Mouse (Mus musculus) stomach, embryonic 15.5 days (tissue): ENCODE data around the gene Orai3. TPM values are rescaled to one million over a fixed set of nuclear protein-coding genes. Genes with fewer than 3 reads are reported as not detected.
A peak's percentile ranks its signal among the peaks of the same experiment; 100 is the strongest.

Source experiments
- ATAC-seq: fragments of 200-750 bp; cut with Nextera tagmentation; 2 replicates; pipeline ENCODE4 v1.8.0; 2017; ENCODE audit warnings: low read depth, moderate number of reproducible peaks, moderate TSS enrichment; ENCODE audit not compliant: insufficient read depth, low FRiP score
- H3K27ac ChIP-seq: fragments of 300-500 bp; sonication (generic); 2 replicates; pipeline ENCODE4 v1.5.1; 2015; ENCODE audit warnings: mild to moderate bottlenecking, inconsistent platforms
- H3K27me3 ChIP-seq: fragments of 300-500 bp; sonication (generic); replicated peaks from 2 replicates; pipeline ENCODE4 v1.6.1; 2015; ENCODE audit warnings: inconsistent platforms
- H3K36me3 ChIP-seq: fragments of 300-500 bp; sonication (generic); 2 replicates; pipeline ENCODE4 v1.6.1; 2015; ENCODE audit warnings: inconsistent platforms
- H3K4me1 ChIP-seq: fragments of 300-500 bp; sonication (generic); 2 replicates; pipeline ENCODE4 v1.6.1; 2015; ENCODE audit warnings: inconsistent platforms
- H3K4me2 ChIP-seq: fragments of 300-500 bp; sonication (generic); 2 replicates; pipeline ENCODE4 v1.6.1; 2015; ENCODE audit warnings: mild to moderate bottlenecking, inconsistent platforms
- H3K4me3 ChIP-seq: fragments of 300-500 bp; sonication (generic); replicated peaks from 2 replicates; pipeline ENCODE4 v1.5.1; 2015; ENCODE audit warnings: inconsistent platforms
- H3K9ac ChIP-seq: fragments of 300-500 bp; sonication (generic); 2 replicates; pipeline ENCODE4 v1.6.1; 2015; ENCODE audit warnings: inconsistent platforms
- H3K9me3 ChIP-seq: fragments of 300-500 bp; sonication (generic); 2 replicates; pipeline ENCODE4 v1.6.1; 2016; ENCODE audit warnings: inconsistent platforms
- WGBS: fragments of 180-500 bp; shearing (Covaris S2); methylation state at CpG from one replicate; pipeline ENCODE4 v1.1.7; 2015; 5-methylcytosine and 5-hydroxymethylcytosine counted together
- polyA plus RNA-seq: library from polyadenylated mRNA; unstranded; fragments of >200 nt; fragmentation: Nextera tagmentation; extraction: Ambion mirVana; gene quantifications from 2 replicates; pipeline ENCODE4 v1.2.1, GENCODE M21; 2015

The Orai3 gene
- polyA plus RNA-seq, 1 experiment from 2014 or later, result 29.2 TPM

DNA sequence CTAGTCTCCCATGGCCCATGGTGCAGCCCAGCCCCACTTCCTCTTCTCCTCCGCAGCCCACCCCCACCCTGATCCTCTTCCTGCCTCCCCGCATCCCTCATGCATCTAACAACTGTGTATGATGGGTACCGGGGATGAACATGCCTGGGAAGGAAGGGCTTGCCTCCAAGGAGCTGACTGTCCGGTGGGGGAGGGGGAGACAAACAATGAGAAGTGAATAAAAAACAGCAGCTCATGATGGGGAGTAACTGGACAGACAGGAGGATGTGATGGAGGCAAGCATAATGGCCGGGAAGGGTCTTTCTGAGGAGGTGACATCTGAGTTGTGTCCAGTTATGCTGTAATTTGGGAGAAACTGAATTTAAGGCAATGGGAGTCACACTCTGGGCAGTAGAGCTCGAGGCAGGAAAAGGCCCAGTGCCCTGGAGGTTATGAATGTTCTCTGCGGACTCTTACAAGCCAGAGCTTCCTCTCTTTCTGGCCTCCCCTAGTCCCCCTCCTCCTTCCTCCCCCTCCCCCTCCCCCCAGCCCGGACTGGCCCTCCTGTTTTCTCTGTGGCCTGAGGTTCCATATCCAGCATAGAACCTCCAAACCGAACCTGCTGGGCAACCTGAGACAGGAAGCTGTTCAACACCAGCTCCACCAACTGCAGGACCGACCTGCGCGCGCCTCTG, 51.4 kb downstream of the Orai3 start:
- H3K4me3 ChIP-seq, result no peak overlapping the region
- H3K9ac ChIP-seq, result no peak overlapping the region
- H3K4me1 ChIP-seq, result peaks cover 3% of the 10 kb centered on the region; the same call in 1 of the 2 replicates
- H3K27ac ChIP-seq, result no peak overlapping the region
- no peak for ATAC-seq
- no peaks in the 10 kb centered on the region for H3K27me3 ChIP-seq
- no peaks in the 10 kb centered on the region for H3K36me3 ChIP-seq
- H3K4me2 ChIP-seq, result no peak overlapping the region
- H3K9me3 ChIP-seq, result no peaks in the 10 kb centered on the region
- WGBS, result 52% methylated on average over 13 of the region's 13 CpGs

DNA sequence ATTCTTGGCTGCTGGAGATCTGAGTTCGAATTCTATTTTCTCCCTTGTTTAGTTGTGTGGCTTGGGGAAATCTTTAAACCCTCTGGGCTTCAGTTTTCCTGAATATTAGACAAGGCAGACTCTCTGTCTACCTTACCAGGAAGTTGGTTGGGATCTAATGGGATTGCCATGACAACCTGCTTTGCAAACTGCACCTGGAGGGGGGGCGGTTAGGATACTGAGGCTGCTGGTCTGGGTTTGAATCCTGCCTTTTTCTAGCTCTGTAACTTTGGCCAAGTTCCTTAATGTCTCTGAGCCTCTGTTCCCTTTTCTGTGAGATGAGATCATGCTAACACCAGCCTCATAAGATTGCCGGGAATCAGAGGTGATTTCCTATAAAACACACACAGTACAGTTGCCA, 52.9 kb downstream of the Orai3 start:
- no peaks in the 10 kb centered on the region for H3K36me3 ChIP-seq
- no peak overlapping the region for H3K4me3 ChIP-seq
- no peak for ATAC-seq
- peaks cover 3% of the 10 kb centered on the region; the same call in 1 of the 2 replicates for H3K4me1 ChIP-seq
- H3K9ac ChIP-seq, result no peak overlapping the region
- no peak overlapping the region for H3K27ac ChIP-seq
- H3K27me3 ChIP-seq, result no peaks in the 10 kb centered on the region
- H3K4me2 ChIP-seq, result no peak overlapping the region
- 79% methylated on average over 3 of the region's 3 CpGs for WGBS
- H3K9me3 ChIP-seq, result no peaks in the 10 kb centered on the region

DNA sequence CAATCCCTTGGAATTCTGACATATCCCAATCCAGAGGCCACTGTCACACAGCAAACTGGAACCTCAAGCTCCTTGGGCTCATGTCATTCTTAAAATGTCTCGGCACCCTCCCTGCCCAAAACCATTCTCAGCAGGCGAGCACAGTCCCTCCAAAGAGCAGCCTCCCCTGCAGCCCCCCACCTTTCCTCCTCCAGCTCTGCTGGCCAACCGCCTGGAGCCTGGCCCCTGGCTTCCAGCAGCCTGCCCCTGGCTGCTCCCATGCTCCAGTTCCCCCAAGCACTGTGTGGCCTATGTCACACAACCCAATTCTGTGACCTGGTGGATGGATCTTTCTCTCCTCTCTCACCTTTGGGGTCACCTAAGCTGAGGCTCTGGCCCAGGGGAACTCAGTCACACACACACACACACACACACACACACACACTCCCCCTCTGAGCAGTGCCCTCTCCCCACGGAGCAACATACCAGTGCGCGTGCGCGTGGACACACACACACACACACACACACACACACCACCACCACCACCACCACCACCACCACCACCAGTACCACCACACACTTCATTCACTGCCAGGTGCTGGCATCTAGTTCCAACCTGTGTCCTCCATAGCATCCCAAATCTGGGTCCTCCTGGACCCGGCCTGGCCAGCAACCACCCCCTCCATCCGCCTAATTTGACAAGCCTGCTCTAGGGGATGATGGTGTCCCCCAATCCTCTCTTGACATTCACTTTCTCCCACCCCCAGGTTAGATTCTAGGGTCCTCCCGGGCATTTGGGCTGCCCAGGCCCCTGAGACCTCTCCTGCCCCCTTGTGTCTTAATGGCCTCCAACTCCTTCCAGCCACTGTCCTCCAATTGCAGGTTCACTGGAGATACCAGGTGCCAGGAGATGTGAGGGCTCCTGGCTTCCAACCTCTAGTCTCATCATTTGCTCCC, 53.9 kb downstream of the Orai3 start:
- H3K4me2 ChIP-seq, result peak overlapping the region; percentile 70
- H3K4me3 ChIP-seq, result peak overlapping the region; percentile 55
- H3K36me3 ChIP-seq, result no peaks in the 10 kb centered on the region
- peaks cover 3% of the 10 kb centered on the region; the same call in 1 of the 2 replicates for H3K4me1 ChIP-seq
- no peak for ATAC-seq
- H3K9me3 ChIP-seq, result no peaks in the 10 kb centered on the region
- H3K27ac ChIP-seq, result no peak overlapping the region
- 63% methylated on average over 11 of the region's 11 CpGs for WGBS
- peak overlapping the region; percentile 52 for H3K9ac ChIP-seq
- H3K27me3 ChIP-seq, result no peaks in the 10 kb centered on the region

DNA sequence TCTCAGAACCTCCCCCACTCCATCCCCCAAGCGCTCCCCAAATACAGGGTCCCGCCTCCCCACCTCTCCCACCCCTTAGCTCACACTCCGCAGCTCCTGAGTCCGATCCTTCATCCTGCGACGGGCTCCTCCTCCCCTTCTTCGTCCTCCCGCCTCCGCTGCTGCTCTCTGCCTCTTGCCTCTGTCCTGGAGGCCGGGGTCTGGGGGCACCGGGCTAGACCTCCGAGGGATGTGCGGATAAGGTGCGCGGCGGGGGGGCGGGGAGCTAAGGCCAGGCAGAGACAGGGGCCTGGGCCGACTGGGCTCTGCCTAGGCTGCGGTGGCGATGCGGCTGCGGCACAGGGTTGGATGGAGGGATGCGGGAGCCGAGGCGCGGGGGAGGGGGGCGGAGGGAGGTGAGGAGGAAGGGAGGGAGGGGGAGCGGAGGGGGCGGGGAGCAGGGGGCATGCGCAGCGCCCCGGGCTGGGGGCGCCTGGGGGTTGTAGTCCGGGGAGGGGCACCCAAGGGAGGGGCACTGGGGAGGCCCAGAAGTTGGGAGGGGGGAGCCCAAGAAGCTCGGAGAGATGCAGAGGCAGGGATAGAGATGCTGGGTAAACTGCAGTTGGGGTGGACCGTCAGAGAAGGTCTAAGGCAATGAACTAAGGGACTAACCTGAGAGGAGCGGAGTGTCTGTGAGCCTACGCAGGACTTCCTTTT, 54.7 kb downstream of the Orai3 start, which contains the start of the genes Stx4a and Stx1b:
Gene Stx4a, plus strand, starts transcription at position 119 of the 696 bp plus-strand sequence.
Gene Stx1b, minus strand, starts transcription at position 374 of the 696 bp plus-strand sequence.
- peak within 1 kb of the TSS; percentile 70 for H3K4me2 ChIP-seq
- H3K27me3 ChIP-seq, result no peaks in the 10 kb centered on the region
- H3K36me3 ChIP-seq, result no peaks in the 10 kb centered on the region
- no peak within 1 kb of the TSS; the same call in 1 of the 2 replicates for H3K27ac ChIP-seq
- H3K4me3 ChIP-seq, result peak within 1 kb of the TSS; percentile 55
- peak within 1 kb of the TSS; percentile 52 for H3K9ac ChIP-seq
- 4% methylated on average over 27 of the region's 38 CpGs for WGBS
- H3K4me1 ChIP-seq, result peaks cover 3% of the 10 kb centered on the region; the same call in 1 of the 2 replicates
- H3K9me3 ChIP-seq, result no peaks in the 10 kb centered on the region
- ATAC-seq, result peak; percentile 36; the same call in 1 of the 2 replicates

Other genes starting within 250 kb of the Orai3 start
- 5.6 and 6.0 TPM in 2 replicates for gene Tmem265, start 208.4 kb upstream of the Orai3 start, polyA plus RNA-seq
- gene Phkg2, start 196.5 kb upstream of the Orai3 start, polyA plus RNA-seq, result 37.1 and 37.5 TPM in 2 replicates
- gene Ccdc189, start 181.2 kb upstream of the Orai3 start, polyA plus RNA-seq, result 5.8 and 7.2 TPM in 2 replicates
- 37.8 and 42.0 TPM in 2 replicates for gene Rnf40, start 181.0 kb upstream of the Orai3 start, polyA plus RNA-seq
- gene Zfp629, start 154.0 kb upstream of the Orai3 start, polyA plus RNA-seq, result 9.4 and 10.3 TPM in 2 replicates
- gene Bcl7c, start 60.9 kb upstream of the Orai3 start, polyA plus RNA-seq, result 59.3 and 63.4 TPM in 2 replicates
- 15.6 and 17.0 TPM in 2 replicates for gene Ctf1, start 57.1 kb upstream of the Orai3 start, polyA plus RNA-seq
- 0.24 and 0.26 TPM in 2 replicates for gene Ctf2, start 37.6 kb upstream of the Orai3 start, polyA plus RNA-seq
- gene Fbxl19, start 25.3 kb upstream of the Orai3 start, polyA plus RNA-seq, result 3.8 and 4.8 TPM in 2 replicates
- gene Setd1a, start 6.9 kb downstream of the Orai3 start, polyA plus RNA-seq, result 21.1 and 25.0 TPM in 2 replicates
- not detected in 2 replicates for gene Gm49388, start 15.8 kb downstream of the Orai3 start, polyA plus RNA-seq
- 27.4 and 31.8 TPM in 2 replicates for gene Hsd3b7, start 30.8 kb downstream of the Orai3 start, polyA plus RNA-seq
- gene Stx4a, start 54.5 kb downstream of the Orai3 start, polyA plus RNA-seq, result 45.3 and 48.1 TPM in 2 replicates
- 3.2 and 3.4 TPM in 2 replicates for gene Stx1b, start 54.7 kb downstream of the Orai3 start, polyA plus RNA-seq
- gene Zfp646, start 106.4 kb downstream of the Orai3 start, polyA plus RNA-seq, result 9.1 and 10.9 TPM in 2 replicates
- gene Zfp668, start 107.0 kb downstream of the Orai3 start, polyA plus RNA-seq, result 14.6 and 16.7 TPM in 2 replicates
- 1.7 and 1.8 TPM in 2 replicates for gene Prss53, start 121.2 kb downstream of the Orai3 start, polyA plus RNA-seq
- not detected in 2 replicates for gene Gm21974, start 125.6 kb downstream of the Orai3 start, polyA plus RNA-seq
- gene Vkorc1, start 125.8 kb downstream of the Orai3 start, polyA plus RNA-seq, result 186 and 190 TPM in 2 replicates
- 145 and 157 TPM in 2 replicates for gene Bckdk, start 134.3 kb downstream of the Orai3 start, polyA plus RNA-seq
- 35.0 and 35.6 TPM in 2 replicates for gene Kat8, start 142.7 kb downstream of the Orai3 start, polyA plus RNA-seq
- 61.2 and 70.2 TPM in 2 replicates for gene Prss8, start 160.3 kb downstream of the Orai3 start, polyA plus RNA-seq
- 10.8 and 10.9 TPM in 2 replicates for gene Prss36, start 176.9 kb downstream of the Orai3 start, polyA plus RNA-seq
- 367 and 393 TPM in 2 replicates for gene Fus, start 197.6 kb downstream of the Orai3 start, polyA plus RNA-seq
- gene Pycard, start 224.1 kb downstream of the Orai3 start, polyA plus RNA-seq, result 177 and 185 TPM in 2 replicates
- 0.09 and 0.41 TPM in 2 replicates for gene Trim72, start 234.1 kb downstream of the Orai3 start, polyA plus RNA-seq